Mouse (Mus musculus) liver, embryonic 14.5 days (tissue): ENCODE measurements around the gene Ppm1g. TPM values are rescaled to one million over a fixed set of nuclear protein-coding genes. Genes with fewer than 3 reads are reported as not detected.

Source experiments
- ATAC-seq: fragments of 200-750 bp; cut with Nextera tagmentation; 2 replicates; pipeline ENCODE4 v1.8.0; 2017; ENCODE audit warnings: moderate number of reproducible peaks, mild to moderate bottlenecking, moderate library complexity; ENCODE audit not compliant: insufficient read depth
- DNase-seq, 3 experiments: peaks; one replicate each; pipeline ENCODE4 v3.0.0-alpha.2; 2012 to 2013; ENCODE audit warnings: low read depth in 3 of 3, low spot score in 3 of 3
- H3K27ac ChIP-seq: fragments of 300-500 bp; sonication (generic); 2 replicates; pipeline ENCODE4 v1.5.1; 2014; ENCODE audit warnings: moderate library complexity, mild to moderate bottlenecking, control low read depth, inconsistent platforms
- H3K27me3 ChIP-seq: fragments of 300-500 bp; sonication (generic); 2 replicates; pipeline ENCODE4 v1.6.1; 2014; ENCODE audit warnings: mild to moderate bottlenecking, low read length, moderate library complexity; ENCODE audit not compliant: control insufficient read depth, insufficient read depth
- H3K36me3 ChIP-seq: fragments of 300-500 bp; sonication (generic); replicated peaks from 2 replicates; pipeline ENCODE4 v1.6.1; 2014; ENCODE audit warnings: low read depth; ENCODE audit not compliant: control insufficient read depth, insufficient read depth
- H3K4me1 ChIP-seq, 2 experiments: fragments of 200-500 bp in 1 of 2; fragments of 300-500 bp in 1 of 2; sonication (generic) in 1 of 2; replicated peaks; 2 replicates each; pipeline ENCODE4 v1.6.1; 2012 to 2014; ENCODE audit warnings: antibody characterized with exemption in 1 of 2, inconsistent platforms in 1 of 2, low read length in 1 of 2; ENCODE audit not compliant: control insufficient read depth in 2 of 2, insufficient read depth in 2 of 2
- H3K4me2 ChIP-seq: fragments of 300-500 bp; sonication (generic); 2 replicates; pipeline ENCODE4 v1.6.1; 2014; ENCODE audit warnings: low read depth, mild to moderate bottlenecking, control low read depth, moderate library complexity
- H3K4me3 ChIP-seq, 2 experiments: fragments of 200-500 bp in 1 of 2; fragments of 300-500 bp in 1 of 2; sonication (generic) in 1 of 2; 2 replicates each; pipeline ENCODE4 v1.5.1; 2012 to 2014; ENCODE audit warnings: low read depth in 2 of 2, low read length in 2 of 2, mild to moderate bottlenecking in 2 of 2, control low read depth in 1 of 2, inconsistent platforms in 1 of 2, moderate library complexity in 1 of 2; ENCODE audit not compliant: insufficient read depth in 1 of 2
- H3K9ac ChIP-seq: fragments of 300-500 bp; sonication (generic); replicated peaks from 2 replicates; pipeline ENCODE4 v1.6.1; 2014; ENCODE audit warnings: mild to moderate bottlenecking, control low read depth, moderate library complexity
- H3K9me3 ChIP-seq: fragments of 300-500 bp; sonication (generic); 2 replicates; pipeline ENCODE4 v1.6.1; 2016; ENCODE audit warnings: low read length, mixed read lengths; ENCODE audit not compliant: control insufficient read depth
- CTCF ChIP-seq: IDR thresholded peaks from 2 replicates; pipeline ENCODE4 v1.5.1; 2016; ENCODE audit warnings: antibody characterized with exemption, low read depth, control low read depth
- EP300 ChIP-seq: IDR thresholded peaks from 2 replicates; pipeline ENCODE4 v1.6.1; 2016; ENCODE audit warnings: antibody characterized with exemption, low read depth
- WGBS: fragments of 180-500 bp; shearing (Covaris S2); extraction: QIAGEN DNeasy Blood & Tissue Kit; methylation state at CpG from one replicate; pipeline ENCODE4 v1.1.7; 2014; ENCODE audit not compliant: insufficient replicate concordance; 5-methylcytosine and 5-hydroxymethylcytosine counted together
- polyA plus RNA-seq, 2 experiments: library from polyadenylated mRNA; depleted of rRNA in 1 of 2; stranded (reverse) in 1 of 2; unstranded in 1 of 2; fragments of >200 nt; fragmentation: Nextera tagmentation in 1 of 2; extraction: Ambion mirVana in 1 of 2; gene quantifications; 2 replicates each; pipeline versions ENCODE4 v1.2.1 to v1.2.3; 2012 to 2014

Gene Ppm1g
- polyA plus RNA-seq, 2 experiments: 98.9 to 115 TPM

- Histone ChIP-seq H3K27me3 (no peaks in the 10 kb centered on the region), H3K4me3 (peak overlapping the region; percentile 45 to 52; a peak in 3 of 4 replicates), H3K4me1 (no peaks in the 10 kb centered on the region), H3K27ac (no peak overlapping the region), H3K9ac (no peak overlapping the region), H3K36me3 (peaks cover 19% of the 10 kb centered on the region), H3K4me2 (peak overlapping the region; percentile 64), H3K9me3 (no peaks in the 10 kb centered on the region)
- DNase-seq (no peak), ATAC-seq (no peak)
- WGBS: 74% methylated on average over 10 of the region's 10 CpGs
- TF ChIP-seq EP300: no peak
- TF ChIP-seq CTCF: no peak
Observed at GRCm38 (mm10) chr5:31252151-31252550, 31.7 kb upstream of the Ppm1g start.

DNA sequence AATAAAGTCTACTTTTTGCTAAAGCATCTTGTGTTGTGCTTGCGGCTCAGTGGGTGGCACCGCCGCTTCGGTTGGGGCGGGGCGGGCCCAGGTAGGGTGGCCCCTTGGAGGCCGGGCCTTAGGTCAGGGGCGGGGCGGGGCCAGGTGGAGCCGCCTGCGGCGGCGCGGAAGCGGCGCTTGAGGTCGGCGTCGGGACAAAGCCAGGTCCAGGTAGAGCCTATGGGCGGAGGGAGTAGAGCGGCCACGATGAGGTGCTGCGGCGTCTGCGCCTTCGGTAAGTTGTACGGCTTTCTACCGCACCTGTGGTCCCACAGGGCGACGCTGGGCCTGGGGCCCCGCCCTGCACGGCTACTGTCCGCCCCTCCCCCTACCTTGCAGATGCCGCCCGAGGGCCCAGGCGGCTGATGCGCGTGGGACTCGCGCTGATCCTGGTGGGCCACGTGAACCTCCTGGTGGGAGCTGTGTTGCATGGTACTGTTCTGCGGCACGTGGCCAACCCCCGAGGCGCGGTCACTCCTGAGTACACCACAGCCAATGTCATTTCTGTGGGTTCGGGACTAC is 31.1 kb upstream of the Ppm1g start, which contains the start of gene Krtcap3:
Gene Krtcap3, plus strand, starts transcription at position 151 of the 561 bp plus-strand sequence.
- Histone ChIP-seq H3K4me2 (peak within 1 kb of the TSS; percentile 64), H3K27ac (no peak within 1 kb of the TSS), H3K9ac (0 out of 2 replicates have a peak within 1 kb of the TSS, but pooled peaks have one; percentile 6), H3K9me3 (no peaks in the 10 kb centered on the region), H3K36me3 (peaks cover 19% of the 10 kb centered on the region), H3K27me3 (no peaks in the 10 kb centered on the region), H3K4me1 (no peaks in the 10 kb centered on the region), H3K4me3 (peak within 1 kb of the TSS; percentile 45 to 52)
- TF ChIP-seq CTCF: no peak
- TF ChIP-seq EP300: no peak
- peak in 1 of 3 experiments; percentile 11 for DNase-seq
- peak; percentile 68 for ATAC-seq
- WGBS: 56% methylated on average over 44 of the region's 47 CpGs

- Histone ChIP-seq H3K9ac (no peak overlapping the region), H3K4me2 (no peak overlapping the region), H3K27ac (no peak overlapping the region), H3K4me1 (no peaks in the 10 kb centered on the region), H3K4me3 (no peak overlapping the region), H3K36me3 (peaks cover 19% of the 10 kb centered on the region), H3K9me3 (no peaks in the 10 kb centered on the region), H3K27me3 (no peaks in the 10 kb centered on the region)
- ATAC-seq (no peak), DNase-seq (no peak)
- 77% methylated on average over 4 of the region's 4 CpGs for WGBS
- no peak for TF ChIP-seq EP300
- TF ChIP-seq CTCF: no peak
Observed at GRCm38 (mm10) chr5:31250716-31251115, 30.2 kb upstream of the Ppm1g start.

GRCm38 (mm10) chr5:31242191-31242590 is 21.7 kb upstream of the Ppm1g start:
- WGBS: 22% methylated on average over 10 of the region's 10 CpGs
- Histone ChIP-seq H3K27me3 (no peaks in the 10 kb centered on the region), H3K4me2 (peak overlapping the region; percentile 95), H3K36me3 (peaks cover 6% of the 10 kb centered on the region), H3K27ac (no peak overlapping the region), H3K4me1 (peaks cover 5 to 11% of the 10 kb centered on the region in 2 experiments), H3K9me3 (no peaks in the 10 kb centered on the region), H3K4me3 (peak overlapping the region; percentile 89 to 94), H3K9ac (peak overlapping the region; percentile 84)
- TF ChIP-seq EP300 (no peak), CTCF (no peak)
- DNase-seq (no peak), ATAC-seq (no peak)

- no peak for ATAC-seq
- WGBS: 2% methylated on average over 13 of the region's 13 CpGs
Observed at GRCm38 (mm10) chr5:31241522-31242034, 21.1 kb upstream of the Ppm1g start.

More at GRCm38 (mm10) chr5:31241522-31242034, 21.1 kb upstream of the Ppm1g start:
- Histone ChIP-seq H3K27me3 (no peaks in the 10 kb centered on the region), H3K4me1 (peaks cover 5 to 11% of the 10 kb centered on the region in 2 experiments), H3K9ac (peak overlapping the region; percentile 84), H3K9me3 (no peaks in the 10 kb centered on the region), H3K36me3 (peaks cover 6% of the 10 kb centered on the region), H3K4me2 (peak overlapping the region; percentile 95), H3K4me3 (peak overlapping the region; percentile 89 to 94), H3K27ac (peak overlapping the region; percentile 46)
- peak in 1 of 3 experiments; percentile 20 for DNase-seq
- TF ChIP-seq CTCF (no peak), EP300 (no peak)
